Mouse (Mus musculus) forebrain, embryonic 14.5 days (tissue): ENCODE results near the gene Pamr1. TPM values are rescaled to one million over a fixed set of nuclear protein-coding genes. Genes with fewer than 3 reads are reported as not detected.

Experiments used
- ATAC-seq: fragments of 200-750 bp; cut with Nextera tagmentation; 2 replicates; pipeline ENCODE4 v1.8.0; 2017; ENCODE audit warnings: mild to moderate bottlenecking, moderate library complexity
- DNase-seq: peaks from one replicate; pipeline ENCODE4 v3.0.0-alpha.2; 2015; ENCODE audit warnings: low spot score
- H3K27ac ChIP-seq: fragments of 300-500 bp; sonication (generic); 2 replicates; pipeline ENCODE4 v1.5.1; 2014; ENCODE audit warnings: low read depth, mild to moderate bottlenecking, control low read depth, low read length, moderate library complexity
- H3K27me3 ChIP-seq: fragments of 300-500 bp; sonication (generic); replicated peaks from 2 replicates; pipeline ENCODE4 v1.6.1; 2014; ENCODE audit warnings: low read length, control low read depth, mixed read lengths; ENCODE audit not compliant: control insufficient read depth, insufficient read depth
- H3K36me3 ChIP-seq: fragments of 300-500 bp; sonication (generic); 2 replicates; pipeline ENCODE4 v1.6.1; 2014; ENCODE audit warnings: low read length, control low read depth; ENCODE audit not compliant: control insufficient read depth, insufficient read depth
- H3K4me1 ChIP-seq: fragments of 300-500 bp; sonication (generic); 2 replicates; pipeline ENCODE4 v1.6.1; 2014; ENCODE audit warnings: antibody characterized with exemption, low read length, control low read depth; ENCODE audit not compliant: control insufficient read depth, insufficient read depth
- H3K4me2 ChIP-seq: fragments of 300-500 bp; sonication (generic); 2 replicates; pipeline ENCODE4 v1.6.1; 2014; ENCODE audit warnings: mild to moderate bottlenecking, control low read depth, low read length
- H3K4me3 ChIP-seq: fragments of 300-500 bp; sonication (generic); 2 replicates; pipeline ENCODE4 v1.5.1; 2014; ENCODE audit warnings: low read depth, low read length, control low read depth
- H3K9ac ChIP-seq: fragments of 300-500 bp; sonication (generic); 2 replicates; pipeline ENCODE4 v1.6.1; 2014; ENCODE audit warnings: mild to moderate bottlenecking, low read length, control low read depth, moderate library complexity
- H3K9me3 ChIP-seq: fragments of 300-500 bp; sonication (generic); replicated peaks from 2 replicates; pipeline ENCODE4 v1.6.1; 2016; ENCODE audit warnings: low read length, control low read depth, mixed read lengths; ENCODE audit not compliant: control insufficient read depth
- WGBS: fragments of 180-500 bp; shearing (Covaris S2); extraction: QIAGEN DNeasy Blood & Tissue Kit; methylation state at CpG from one replicate; pipeline ENCODE4 v1.1.7; 2014; 5-methylcytosine and 5-hydroxymethylcytosine counted together
- polyA plus RNA-seq: library from polyadenylated mRNA; unstranded; fragments of >200 nt; fragmentation: Nextera tagmentation; extraction: Ambion mirVana; gene quantifications from 2 replicates; pipeline ENCODE4 v1.2.1, GENCODE M21; 2014

Gene Pamr1
- polyA plus RNA-seq, 1 experiment from 2014 or later = 1.5 TPM

GRCm38 (mm10) chr2:102541404-102542125, 8.2 kb upstream of the Pamr1 start:
- Histone ChIP-seq H3K9ac (no peak overlapping the region), H3K4me1 (no peaks in the 10 kb centered on the region), H3K4me3 (no peak overlapping the region), H3K4me2 (no peak overlapping the region), H3K9me3 (no peaks in the 10 kb centered on the region), H3K27me3 (no peaks in the 10 kb centered on the region), H3K36me3 (no peaks in the 10 kb centered on the region), H3K27ac (no peak overlapping the region)
- ATAC-seq = no peak
- 26% methylated on average over 4 of the region's 4 CpGs for WGBS
- DNase-seq = peak; percentile 30

- H3K27me3 ChIP-seq = no peaks in the 10 kb centered on the region
- no peaks in the 10 kb centered on the region for H3K36me3 ChIP-seq
- H3K27ac ChIP-seq = no peak overlapping the region
- no peaks in the 10 kb centered on the region for H3K9me3 ChIP-seq
- DNase-seq = peak; percentile 6
- 29% methylated on average over 6 of the region's 6 CpGs for WGBS
- no peak overlapping the region for H3K4me3 ChIP-seq
- H3K4me1 ChIP-seq = no peaks in the 10 kb centered on the region
- H3K9ac ChIP-seq = no peak overlapping the region
- no peak for ATAC-seq
- no peak overlapping the region for H3K4me2 ChIP-seq
Measured at GRCm38 (mm10) chr2:102543961-102544719, 5.7 kb upstream of the Pamr1 start.

GRCm38 (mm10) chr2:102550910-102551582, 1.2 kb downstream of the Pamr1 start:
- H3K27ac ChIP-seq = no peak overlapping the region
- H3K27me3 ChIP-seq = no peaks in the 10 kb centered on the region
- no peak for DNase-seq
- no peak overlapping the region for H3K9ac ChIP-seq
- H3K4me2 ChIP-seq = no peak overlapping the region
- no peak overlapping the region for H3K4me3 ChIP-seq
- H3K4me1 ChIP-seq = peaks cover 2% of the 10 kb centered on the region; the same call in 1 of the 2 replicates
- ATAC-seq = no peak
- H3K36me3 ChIP-seq = no peaks in the 10 kb centered on the region
- 61% methylated on average over 6 of the region's 6 CpGs for WGBS
- no peaks in the 10 kb centered on the region for H3K9me3 ChIP-seq

GRCm38 (mm10) chr2:102551594-102551993, 1.8 kb downstream of the Pamr1 start:
- ATAC-seq (no peak), DNase-seq (no peak)
- H3K4me3 ChIP-seq = no peak overlapping the region
- H3K9ac ChIP-seq = no peak overlapping the region
- H3K4me1 ChIP-seq = peaks cover 2% of the 10 kb centered on the region; the same call in 1 of the 2 replicates
- H3K4me2 ChIP-seq = no peak overlapping the region
- H3K36me3 ChIP-seq = no peaks in the 10 kb centered on the region
- H3K27me3 ChIP-seq = no peaks in the 10 kb centered on the region
- no peaks in the 10 kb centered on the region for H3K9me3 ChIP-seq
- WGBS = 57% methylated on average over 3 of the region's 3 CpGs
- no peak overlapping the region for H3K27ac ChIP-seq

GRCm38 (mm10) chr2:102552095-102552537, 2.3 kb downstream of the Pamr1 start:
- ATAC-seq (no peak), DNase-seq (peak; percentile 19)
- WGBS = 73% methylated on average over 5 of the region's 5 CpGs
- H3K36me3 ChIP-seq = no peaks in the 10 kb centered on the region
- no peak overlapping the region for H3K27ac ChIP-seq
- no peak overlapping the region for H3K4me3 ChIP-seq
- H3K4me2 ChIP-seq = no peak overlapping the region
- peaks cover 2% of the 10 kb centered on the region; the same call in 1 of the 2 replicates for H3K4me1 ChIP-seq
- no peaks in the 10 kb centered on the region for H3K27me3 ChIP-seq
- H3K9ac ChIP-seq = no peak overlapping the region
- no peaks in the 10 kb centered on the region for H3K9me3 ChIP-seq

GRCm38 (mm10) chr2:102557085-102557484, 7.3 kb downstream of the Pamr1 start:
- no peaks in the 10 kb centered on the region for H3K9me3 ChIP-seq
- H3K27ac ChIP-seq = no peak overlapping the region
- no peaks in the 10 kb centered on the region for H3K27me3 ChIP-seq
- H3K4me1 ChIP-seq = no peaks in the 10 kb centered on the region
- H3K36me3 ChIP-seq = no peaks in the 10 kb centered on the region
- no peak overlapping the region for H3K9ac ChIP-seq
- no peak overlapping the region for H3K4me3 ChIP-seq
- ATAC-seq (no peak), DNase-seq (no peak)
- WGBS = 88% methylated on average over 4 of the region's 4 CpGs
- H3K4me2 ChIP-seq = no peak overlapping the region

- ATAC-seq (no peak), DNase-seq (no peak)
- 83% methylated on average over 12 of the region's 12 CpGs for WGBS
Measured at GRCm38 (mm10) chr2:102558965-102559364, 9.2 kb downstream of the Pamr1 start.

GRCm38 (mm10) chr2:102563848-102564247, 14.0 kb downstream of the Pamr1 start:
- Histone ChIP-seq H3K9me3 (no peaks in the 10 kb centered on the region), H3K36me3 (no peaks in the 10 kb centered on the region), H3K4me1 (no peaks in the 10 kb centered on the region), H3K4me3 (no peak overlapping the region), H3K9ac (no peak overlapping the region), H3K27me3 (no peaks in the 10 kb centered on the region), H3K27ac (no peak overlapping the region), H3K4me2 (no peak overlapping the region)
- ATAC-seq = no peak
- DNase-seq = no peak
- 86% methylated on average over 1 of the region's 1 CpGs for WGBS

More at GRCm38 (mm10) chr2:102558965-102559364, 9.2 kb downstream of the Pamr1 start:
- H3K27me3 ChIP-seq = no peaks in the 10 kb centered on the region
- H3K4me2 ChIP-seq = no peak overlapping the region
- no peak overlapping the region for H3K27ac ChIP-seq
- no peaks in the 10 kb centered on the region for H3K4me1 ChIP-seq
- no peaks in the 10 kb centered on the region for H3K9me3 ChIP-seq
- no peaks in the 10 kb centered on the region for H3K36me3 ChIP-seq
- no peak overlapping the region for H3K9ac ChIP-seq
- H3K4me3 ChIP-seq = no peak overlapping the region
